Mouse (Mus musculus) E14TG2a.4 (cell line): ENCODE measurements around the gene Zhx3.

Experiments used
- H3K27me3 ChIP-seq: 2 replicates; pipeline ENCODE4 v1.6.1; 2014; ENCODE audit warnings: low read length, control low read depth; ENCODE audit not compliant: insufficient read depth
- H3K36me3 ChIP-seq: 2 replicates; pipeline ENCODE4 v1.6.1; 2014; ENCODE audit warnings: low read length, control low read depth; ENCODE audit not compliant: insufficient read depth
- H3K4me1 ChIP-seq: replicated peaks from 2 replicates; pipeline ENCODE4 v1.6.1; 2014; ENCODE audit warnings: low read depth, low read length, control low read depth
- H3K4me3 ChIP-seq: replicated peaks from 2 replicates; pipeline ENCODE4 v1.5.1; 2014; ENCODE audit warnings: mild to moderate bottlenecking, low read length
- H3K9me3 ChIP-seq: 2 replicates; pipeline ENCODE4 v1.6.1; 2014; ENCODE audit warnings: low read length, control low read depth
- CTCF ChIP-seq: conservative IDR thresholded peaks from 2 replicates; pipeline ENCODE4 v1.5.1; 2014; ENCODE audit warnings: low read length
- NANOG ChIP-seq: IDR thresholded peaks from 2 replicates; pipeline ENCODE4 v1.6.1; 2014; ENCODE audit warnings: borderline replicate concordance, low read length, mixed read lengths
- POU5F1 ChIP-seq: IDR thresholded peaks from 2 replicates; pipeline ENCODE4 v1.6.1; 2014; ENCODE audit warnings: low read length, borderline replicate concordance

Gene Zhx3

DNA sequence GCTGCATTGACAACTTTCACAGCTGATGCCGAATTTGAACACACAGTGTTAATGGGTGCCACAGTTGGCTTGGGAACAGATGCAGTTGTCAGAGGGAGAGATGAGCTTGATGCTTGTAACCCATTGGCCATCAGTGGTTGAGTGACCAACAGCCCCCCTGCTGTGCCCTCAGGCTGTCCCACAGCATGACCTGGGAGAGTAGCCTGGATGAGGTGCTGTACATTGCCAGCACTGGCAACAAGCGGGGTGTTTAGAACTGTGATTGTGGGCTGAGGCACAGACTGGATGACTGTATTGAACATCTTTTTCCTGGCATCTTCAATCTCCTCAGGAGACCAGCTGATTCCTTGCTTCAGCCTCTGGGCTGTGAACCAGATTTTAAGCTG lies 92.0 kb downstream of the Zhx3 start:
- H3K4me3 ChIP-seq: no peak overlapping the region
- no peaks in the 10 kb centered on the region for H3K36me3 ChIP-seq
- no peaks in the 10 kb centered on the region for H3K4me1 ChIP-seq
- H3K9me3 ChIP-seq: peaks cover 9% of the 10 kb centered on the region
- no peak for TF ChIP-seq NANOG
- TF ChIP-seq POU5F1: no peak
- H3K27me3 ChIP-seq: peaks cover 25% of the 10 kb centered on the region

DNA sequence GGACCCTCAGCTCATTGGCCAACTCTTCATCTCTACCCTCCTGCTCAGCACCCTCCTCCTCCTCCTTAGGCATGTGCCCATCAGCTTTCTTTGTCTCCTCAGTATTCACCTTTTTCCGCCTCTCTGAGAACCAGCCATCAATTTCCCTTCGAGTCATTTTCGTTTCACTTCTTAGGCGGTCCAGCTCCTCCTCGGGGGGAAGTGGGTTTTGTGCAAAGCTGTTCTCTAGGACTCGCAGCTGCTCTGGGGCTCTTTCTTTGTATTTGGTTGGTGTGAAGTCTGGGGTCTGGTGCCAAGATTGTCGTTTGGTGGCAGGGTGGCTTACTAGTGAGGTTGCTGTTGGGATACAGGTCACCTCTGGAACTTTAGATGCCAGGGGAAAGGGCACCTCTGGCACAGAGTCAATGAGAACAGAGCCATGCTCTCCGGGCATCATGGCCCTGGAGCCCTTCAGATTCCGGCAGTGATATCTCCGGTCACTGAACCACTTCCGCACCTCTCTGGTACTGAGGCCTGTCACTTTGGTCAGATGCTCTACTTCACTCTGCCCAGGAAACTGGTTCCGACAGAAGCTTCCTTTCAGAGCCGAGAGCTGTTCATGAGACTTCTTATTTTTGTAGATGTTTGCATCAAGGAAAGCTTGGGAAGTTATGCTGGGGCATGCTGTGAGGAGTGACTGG lies 92.5 kb downstream of the Zhx3 start:
- Histone ChIP-seq H3K9me3 (peaks cover 9% of the 10 kb centered on the region), H3K4me1 (no peaks in the 10 kb centered on the region), H3K27me3 (peaks cover 25% of the 10 kb centered on the region), H3K4me3 (no peak overlapping the region), H3K36me3 (no peaks in the 10 kb centered on the region)
- TF ChIP-seq CTCF (no peak), POU5F1 (no peak), NANOG (no peak)

- no peaks in the 10 kb centered on the region for H3K36me3 ChIP-seq
- TF ChIP-seq CTCF (no peak), POU5F1 (no peak), NANOG (no peak)
- no peak overlapping the region for H3K4me3 ChIP-seq
- peaks cover 25% of the 10 kb centered on the region for H3K27me3 ChIP-seq
- no peaks in the 10 kb centered on the region for H3K4me1 ChIP-seq
- H3K9me3 ChIP-seq: peaks cover 5% of the 10 kb centered on the region
Measured at GRCm38 (mm10) chr2:160778034-160778433, 94.8 kb downstream of the Zhx3 start.

- no peak for TF ChIP-seq NANOG
- no peak for TF ChIP-seq CTCF
- TF ChIP-seq POU5F1: no peak
- no peaks in the 10 kb centered on the region for H3K4me1 ChIP-seq
- H3K27me3 ChIP-seq: no peaks in the 10 kb centered on the region
- H3K36me3 ChIP-seq: peaks cover 15% of the 10 kb centered on the region; the same call in 1 of the 2 replicates
- no peak overlapping the region for H3K4me3 ChIP-seq
- H3K9me3 ChIP-seq: no peaks in the 10 kb centered on the region
Measured at GRCm38 (mm10) chr2:160771325-160772276, 101.2 kb downstream of the Zhx3 start.

- Histone ChIP-seq H3K27me3 (no peaks in the 10 kb centered on the region), H3K4me3 (no peak overlapping the region), H3K4me1 (peaks cover 5% of the 10 kb centered on the region), H3K36me3 (peaks cover 17% of the 10 kb centered on the region; the same call in 1 of the 2 replicates), H3K9me3 (no peaks in the 10 kb centered on the region)
- TF ChIP-seq NANOG (no peak), POU5F1 (no peak), CTCF (no peak)
Measured at GRCm38 (mm10) chr2:160770871-160771270, 101.9 kb downstream of the Zhx3 start.

DNA sequence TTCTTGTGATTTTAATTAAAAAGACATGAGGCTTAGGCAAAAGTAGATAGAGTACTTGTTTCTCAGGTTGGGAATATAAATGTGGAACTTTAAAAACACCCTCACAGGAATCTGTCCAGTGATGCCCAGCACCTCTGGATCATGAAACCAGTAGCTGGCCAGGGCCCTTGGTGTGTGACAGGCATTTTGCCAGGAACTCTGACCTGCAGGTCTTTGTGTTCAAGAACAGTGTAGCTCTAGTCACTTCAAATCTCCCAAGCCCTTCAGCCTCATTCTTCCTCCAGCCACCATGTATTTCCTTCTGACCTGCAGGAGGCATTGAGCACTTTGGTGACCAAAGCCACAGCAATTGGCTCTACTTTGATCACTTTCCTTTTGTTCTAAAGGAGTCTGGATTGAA lies 102.4 kb downstream of the Zhx3 start:
- Histone ChIP-seq H3K36me3 (peaks cover 17% of the 10 kb centered on the region; the same call in 1 of the 2 replicates), H3K27me3 (no peaks in the 10 kb centered on the region), H3K4me1 (peaks cover 9% of the 10 kb centered on the region), H3K4me3 (no peak overlapping the region), H3K9me3 (no peaks in the 10 kb centered on the region)
- no peak for TF ChIP-seq CTCF
- TF ChIP-seq NANOG: no peak
- no peak for TF ChIP-seq POU5F1

DNA sequence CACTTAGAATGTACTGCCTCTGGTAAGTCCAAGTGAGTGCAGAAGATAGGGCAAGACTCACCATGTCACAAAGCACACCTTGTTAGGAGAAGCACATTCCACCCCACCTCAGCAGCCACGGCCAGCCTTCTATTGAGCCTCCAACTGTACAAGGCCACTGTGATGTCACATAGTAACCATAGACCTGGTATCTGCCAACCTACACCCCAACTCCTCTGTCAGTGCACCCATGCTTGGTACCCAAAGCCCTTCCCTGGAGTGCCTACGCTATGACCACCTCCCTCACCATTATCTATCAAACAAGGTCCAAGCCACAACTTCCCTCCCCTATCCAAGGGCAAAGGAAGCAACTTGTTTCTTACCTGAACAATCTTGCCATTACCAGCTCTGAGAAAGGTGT lies 103.8 kb downstream of the Zhx3 start:
- H3K27me3 ChIP-seq: no peaks in the 10 kb centered on the region
- peaks cover 23% of the 10 kb centered on the region for H3K4me1 ChIP-seq
- H3K4me3 ChIP-seq: no peak overlapping the region
- H3K36me3 ChIP-seq: peaks cover 29% of the 10 kb centered on the region
- no peaks in the 10 kb centered on the region for H3K9me3 ChIP-seq
- no peak for TF ChIP-seq POU5F1
- TF ChIP-seq NANOG: no peak
- TF ChIP-seq CTCF: no peak

GRCm38 (mm10) chr2:160768097-160768695 lies 104.6 kb downstream of the Zhx3 start:
- H3K9me3 ChIP-seq: no peaks in the 10 kb centered on the region
- H3K36me3 ChIP-seq: peaks cover 37% of the 10 kb centered on the region
- peaks cover 24% of the 10 kb centered on the region for H3K4me1 ChIP-seq
- no peak overlapping the region for H3K4me3 ChIP-seq
- no peaks in the 10 kb centered on the region for H3K27me3 ChIP-seq
- no peak for TF ChIP-seq POU5F1
- TF ChIP-seq NANOG: no peak
